Mouse (Mus musculus) lung, embryonic 16.5 days (tissue): ENCODE data around the gene Rcan1. TPM values are rescaled to one million over a fixed set of nuclear protein-coding genes. Genes with fewer than 3 reads are reported as not detected.

ENCODE experiments used
- ATAC-seq: fragments of 200-750 bp; cut with Nextera tagmentation; 2 replicates; pipeline ENCODE4 v1.8.0; 2017; ENCODE audit warnings: low read depth, mild to moderate bottlenecking, moderate library complexity
- H3K27ac ChIP-seq: fragments of 300-500 bp; sonication (generic); 2 replicates; pipeline ENCODE4 v1.5.1; 2014; ENCODE audit warnings: mild to moderate bottlenecking, control low read depth, low read length
- H3K27me3 ChIP-seq: fragments of 300-500 bp; sonication (generic); 2 replicates; pipeline ENCODE4 v1.6.1; 2014; ENCODE audit warnings: low read depth, low read length, mixed read lengths; ENCODE audit not compliant: control insufficient read depth, insufficient read depth
- H3K36me3 ChIP-seq: fragments of 300-500 bp; sonication (generic); 2 replicates; pipeline ENCODE4 v1.6.1; 2014; ENCODE audit warnings: low read length; ENCODE audit not compliant: control insufficient read depth, insufficient read depth
- H3K4me1 ChIP-seq: fragments of 300-500 bp; sonication (generic); replicated peaks from 2 replicates; pipeline ENCODE4 v1.6.1; 2014; ENCODE audit warnings: low read length, mixed read lengths; ENCODE audit not compliant: control insufficient read depth, insufficient read depth
- H3K4me2 ChIP-seq: fragments of 300-500 bp; sonication (generic); 2 replicates; pipeline ENCODE4 v1.6.1; 2014; ENCODE audit warnings: low read depth, low read length, control low read depth
- H3K4me3 ChIP-seq: fragments of 300-500 bp; sonication (generic); 2 replicates; pipeline ENCODE4 v1.5.1; 2014; ENCODE audit warnings: mild to moderate bottlenecking, low read length, control low read depth
- H3K9ac ChIP-seq: fragments of 300-500 bp; sonication (generic); 2 replicates; pipeline ENCODE4 v1.6.1; 2014; ENCODE audit warnings: low read length, control low read depth
- H3K9me3 ChIP-seq: fragments of 300-500 bp; sonication (generic); 2 replicates; pipeline ENCODE4 v1.6.1; 2016; ENCODE audit warnings: low read length; ENCODE audit not compliant: control insufficient read depth
- WGBS: fragments of 180-500 bp; shearing (Covaris S2); extraction: QIAGEN DNeasy Blood & Tissue Kit; methylation state at CpG from one replicate; pipeline ENCODE4 v1.1.7; 2014; 5-methylcytosine and 5-hydroxymethylcytosine counted together
- polyA plus RNA-seq: library from polyadenylated mRNA; unstranded; fragments of >200 nt; fragmentation: Nextera tagmentation; extraction: Ambion mirVana; gene quantifications from 2 replicates; pipeline ENCODE4 v1.2.1, GENCODE M21; 2015

Rcan1 gene
- polyA plus RNA-seq, 1 experiment from 2014 or later, result 61.2 TPM

GRCm38 (mm10) chr16:92445377-92445776, 25.3 kb downstream of the Rcan1 start:
- Histone ChIP-seq H3K4me1 (peaks cover 14% of the 10 kb centered on the region), H3K36me3 (no peaks in the 10 kb centered on the region), H3K4me2 (no peak overlapping the region), H3K4me3 (no peak overlapping the region), H3K27me3 (no peaks in the 10 kb centered on the region), H3K9me3 (no peaks in the 10 kb centered on the region), H3K27ac (no peak overlapping the region), H3K9ac (no peak overlapping the region)
- ATAC-seq, result no peak
- WGBS, result 61% methylated on average over 10 of the region's 10 CpGs

GRCm38 (mm10) chr16:92443644-92444113, 27.0 kb downstream of the Rcan1 start:
- peak; percentile 77 for ATAC-seq

GRCm38 (mm10) chr16:92442946-92443345, 27.7 kb downstream of the Rcan1 start:
- Histone ChIP-seq H3K4me1 (peaks cover 13% of the 10 kb centered on the region), H3K4me2 (no peak overlapping the region), H3K36me3 (no peaks in the 10 kb centered on the region), H3K9ac (no peak overlapping the region; the same call in 1 of the 2 replicates), H3K9me3 (no peaks in the 10 kb centered on the region), H3K4me3 (no peak overlapping the region), H3K27me3 (no peaks in the 10 kb centered on the region), H3K27ac (peak overlapping the region; percentile 65; the same call in 1 of the 2 replicates)
- ATAC-seq, result no peak
- whole genome bisulfite sequencing, result 75% methylated on average over 4 of the region's 4 CpGs

More at GRCm38 (mm10) chr16:92443644-92444113, 27.0 kb downstream of the Rcan1 start:
- Histone ChIP-seq H3K27ac (peak overlapping the region; percentile 65), H3K4me2 (no peak overlapping the region), H3K9me3 (no peaks in the 10 kb centered on the region), H3K27me3 (no peaks in the 10 kb centered on the region), H3K36me3 (no peaks in the 10 kb centered on the region), H3K4me3 (no peak overlapping the region), H3K9ac (peak overlapping the region; percentile 25; the same call in 1 of the 2 replicates), H3K4me1 (peaks cover 13% of the 10 kb centered on the region)
- WGBS, result 13% methylated on average over 13 of the region's 13 CpGs

DNA sequence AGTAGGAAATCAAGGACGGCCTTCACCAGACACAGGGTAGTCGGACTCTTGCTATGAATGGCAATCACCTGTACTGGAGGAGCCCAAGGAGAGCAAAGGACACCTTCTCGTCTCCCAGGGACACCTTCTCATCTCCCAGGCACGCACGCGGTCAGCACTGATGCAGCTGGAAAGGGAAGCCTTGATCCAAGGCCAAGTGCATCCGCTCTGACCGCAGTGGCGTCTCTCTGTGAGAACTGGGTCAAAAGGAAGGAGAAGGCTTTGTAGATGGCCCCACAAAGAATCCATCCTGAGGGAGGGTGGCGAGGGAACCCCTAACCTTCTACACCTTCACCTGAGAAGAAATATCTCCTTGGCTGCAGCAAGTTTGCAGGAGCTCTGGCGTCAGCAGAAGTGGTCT, 28.5 kb downstream of the Rcan1 start:
- Histone ChIP-seq H3K4me2 (no peak overlapping the region), H3K27ac (no peak overlapping the region), H3K36me3 (no peaks in the 10 kb centered on the region), H3K27me3 (no peaks in the 10 kb centered on the region), H3K4me1 (peaks cover 13% of the 10 kb centered on the region), H3K9me3 (no peaks in the 10 kb centered on the region), H3K4me3 (no peak overlapping the region), H3K9ac (no peak overlapping the region)
- 83% methylated on average over 11 of the region's 11 CpGs for WGBS
- no peak for ATAC-seq

GRCm38 (mm10) chr16:92441203-92441602, 29.5 kb downstream of the Rcan1 start:
- Histone ChIP-seq H3K27ac (no peak overlapping the region), H3K4me3 (no peak overlapping the region), H3K9ac (no peak overlapping the region), H3K36me3 (no peaks in the 10 kb centered on the region), H3K27me3 (no peaks in the 10 kb centered on the region), H3K4me2 (no peak overlapping the region), H3K9me3 (no peaks in the 10 kb centered on the region), H3K4me1 (peaks cover 13% of the 10 kb centered on the region)
- no peak for ATAC-seq
- 72% methylated on average over 3 of the region's 3 CpGs for WGBS

DNA sequence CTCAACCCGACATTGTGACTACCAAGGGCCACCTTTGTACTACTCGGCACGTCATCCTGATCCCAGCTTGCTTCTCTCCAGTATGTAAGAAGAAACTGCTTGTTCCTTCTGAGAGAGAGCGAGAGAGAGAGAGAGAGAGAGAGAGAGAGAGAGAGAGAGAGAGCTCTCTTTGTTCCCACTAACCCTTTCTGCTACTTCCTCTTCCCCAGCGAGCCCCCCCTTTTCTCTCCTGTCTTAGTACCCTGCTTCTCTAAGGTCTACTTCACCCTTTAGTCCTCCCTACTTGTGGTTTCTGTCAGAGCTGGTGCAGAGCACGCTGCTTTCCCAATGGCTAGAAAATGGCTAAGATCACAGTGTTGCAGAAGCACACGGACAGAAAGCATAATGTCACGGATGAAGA, 30.4 kb downstream of the Rcan1 start:
- no peaks in the 10 kb centered on the region for H3K36me3 ChIP-seq
- H3K27ac ChIP-seq, result no peak overlapping the region
- H3K4me3 ChIP-seq, result no peak overlapping the region
- no peak overlapping the region for H3K9ac ChIP-seq
- peaks cover 13% of the 10 kb centered on the region for H3K4me1 ChIP-seq
- no peak for ATAC-seq
- no peaks in the 10 kb centered on the region for H3K9me3 ChIP-seq
- no peak overlapping the region for H3K4me2 ChIP-seq
- 72% methylated on average over 8 of the region's 8 CpGs for WGBS
- no peaks in the 10 kb centered on the region for H3K27me3 ChIP-seq

GRCm38 (mm10) chr16:92439775-92440174, 30.9 kb downstream of the Rcan1 start:
- peaks cover 13% of the 10 kb centered on the region for H3K4me1 ChIP-seq

GRCm38 (mm10) chr16:92435431-92435985, 35.2 kb downstream of the Rcan1 start:
- H3K27me3 ChIP-seq, result no peaks in the 10 kb centered on the region
- ATAC-seq, result no peak
- no peak overlapping the region for H3K4me3 ChIP-seq
- H3K27ac ChIP-seq, result no peak overlapping the region
- H3K9me3 ChIP-seq, result no peaks in the 10 kb centered on the region
- 71% methylated on average over 18 of the region's 18 CpGs for WGBS
- no peaks in the 10 kb centered on the region for H3K36me3 ChIP-seq
- no peaks in the 10 kb centered on the region for H3K4me1 ChIP-seq
- H3K4me2 ChIP-seq, result no peak overlapping the region
- H3K9ac ChIP-seq, result no peak overlapping the region

More at GRCm38 (mm10) chr16:92439775-92440174, 30.9 kb downstream of the Rcan1 start:
- H3K27ac ChIP-seq, result no peak overlapping the region
- no peak overlapping the region for H3K9ac ChIP-seq
- no peak for ATAC-seq
- H3K27me3 ChIP-seq, result no peaks in the 10 kb centered on the region
- H3K4me2 ChIP-seq, result no peak overlapping the region
- H3K4me3 ChIP-seq, result no peak overlapping the region
- 64% methylated on average over 2 of the region's 2 CpGs for WGBS
- no peaks in the 10 kb centered on the region for H3K36me3 ChIP-seq
- H3K9me3 ChIP-seq, result no peaks in the 10 kb centered on the region

DNA sequence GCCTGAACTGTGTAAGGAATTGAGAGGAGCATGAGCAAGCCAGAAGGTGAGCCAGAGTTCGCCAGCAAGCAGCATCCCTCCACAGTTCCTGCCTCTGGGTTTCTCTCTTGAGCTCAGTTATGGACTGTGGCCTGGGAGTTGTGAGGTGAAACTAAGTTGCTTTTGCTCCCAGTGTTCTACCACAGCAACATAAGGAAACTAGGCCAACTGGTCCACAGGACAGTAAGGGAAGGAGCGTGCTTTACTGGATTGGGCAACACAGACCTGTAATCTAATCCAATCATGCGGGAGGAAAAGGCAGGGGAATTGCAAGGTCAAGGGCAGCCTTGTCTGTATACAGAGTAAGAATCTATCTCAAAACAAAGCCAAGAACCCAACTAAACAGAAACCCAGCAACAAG, 37.5 kb downstream of the Rcan1 start:
- H3K27me3 ChIP-seq, result no peaks in the 10 kb centered on the region
- H3K4me2 ChIP-seq, result no peak overlapping the region
- no peaks in the 10 kb centered on the region for H3K36me3 ChIP-seq
- no peak overlapping the region for H3K27ac ChIP-seq
- WGBS, result 87% methylated on average over 3 of the region's 3 CpGs
- no peak overlapping the region for H3K9ac ChIP-seq
- ATAC-seq, result no peak
- no peak overlapping the region for H3K4me3 ChIP-seq
- peaks cover 17% of the 10 kb centered on the region for H3K4me1 ChIP-seq
- H3K9me3 ChIP-seq, result no peaks in the 10 kb centered on the region
